In genomic region chr1:162053186-162053585, GRCm38 (mm10) we compare ENCODE assay signal across 10 mouse cellular contexts.
A peak's percentile ranks its signal among the peaks of the same experiment; 100 is the strongest.
DNase-seq lines count a peak whose midpoint lies in the region; ATAC-seq and TF ChIP-seq lines count a peak whose summit lies in the region.
"Had no signal": no experiment of that assay in that cellular context is flagged by ENCODE, and none has a peak within 500 bp of the region (broad histone marks: within the 10 kb centered on the region; RNA-seq: fewer than 3 reads in every experiment).

No protein-coding gene starts in this region.

- 69% methylated on average over 7 of the region's 7 CpGs for WGBS in hindbrain, embryonic 10.5 days
- WGBS in midbrain, embryonic 12.5 days: 23% methylated on average over 7 of the region's 7 CpGs

- H3K9me3 ChIP-seq in hindbrain, embryonic 10.5 days: no peaks in the 10 kb centered on the region
- H3K9me3 ChIP-seq in midbrain, embryonic 12.5 days: no peaks in the 10 kb centered on the region

- H3K4me3 ChIP-seq in hindbrain, embryonic 10.5 days: no peak overlapping the region
- no peak overlapping the region for H3K4me3 ChIP-seq in midbrain, embryonic 12.5 days

- no peak for TF ChIP-seq CTCF in brain, embryonic 14.5 days (IDR thresholded peaks at IDR 0.05; ENCODE audit: borderline replicate concordance, extremely low read depth, insufficient read depth, insufficient read length)

- peak; percentile 53 for ATAC-seq in frontal cortex, adult (ENCODE audit: low TSS enrichment)
- peak; percentile 35; the same call in 1 of the 2 replicates for ATAC-seq in midbrain, embryonic 12.5 days (ENCODE audit: low FRiP score, low read depth)

- H3K4me2 ChIP-seq in midbrain, embryonic 12.5 days (replicated peaks): 0 out of 2 replicates have a peak overlapping the region, but pooled peaks have one; percentile 23

- no peaks in the 10 kb centered on the region for H3K27me3 ChIP-seq in hindbrain, embryonic 10.5 days (ENCODE audit: insufficient read depth, poor library complexity, severe bottlenecking)
- H3K27me3 ChIP-seq in midbrain, embryonic 12.5 days: no peaks in the 10 kb centered on the region

- no peak for TF ChIP-seq POLR2A in brain, embryonic 14.5 days (IDR thresholded peaks at IDR 0.05; ENCODE audit: borderline replicate concordance, extremely low read depth, insufficient read depth, insufficient read length, poor library complexity, severe bottlenecking)

- DNase-seq in frontal cortex, postnatal 36 days (ENCODE audit: low spot score in 2 of 2): no peak
- DNase-seq in brain, embryonic 14.5 days (ENCODE audit: low read depth): peak; percentile 55
- no peak for DNase-seq in hindbrain, embryonic 10.5 days (ENCODE audit: low spot score)
- no peak for DNase-seq in thymus, postnatal 4 days
- DNase-seq in spleen, postnatal 36 days (ENCODE audit: low spot score in 2 of 2): no peak
- no peak for DNase-seq in B cell, adult 2 months
- DNase-seq: liver had no signal

- peaks cover 17% of the 10 kb centered on the region for H3K4me1 ChIP-seq in hindbrain, embryonic 10.5 days (replicated peaks)
- H3K4me1 ChIP-seq in midbrain, embryonic 12.5 days: peaks cover 13% of the 10 kb centered on the region

- no peak overlapping the region for H3K9ac ChIP-seq in midbrain, embryonic 12.5 days (replicated peaks)

- peak overlapping the region; percentile 67 for H3K27ac ChIP-seq in hindbrain, embryonic 10.5 days
- H3K27ac ChIP-seq in midbrain, embryonic 12.5 days (replicated peaks): peak overlapping the region; percentile 75
- H3K27ac ChIP-seq: macrophage had no signal

- no peaks in the 10 kb centered on the region for H3K36me3 ChIP-seq in hindbrain, embryonic 10.5 days
- H3K36me3 ChIP-seq in midbrain, embryonic 12.5 days: no peaks in the 10 kb centered on the region
